Mouse (Mus musculus): ENCODE data around the gene Svep1. TPM values are rescaled to one million over a fixed set of nuclear protein-coding genes. Genes with fewer than 3 reads are reported as not detected.

The Svep1 gene
- polyA plus RNA-seq, 1 experiment: 0.19 TPM

GRCm38 (mm10) chr4:58183897-58184296, 22.8 kb downstream of the Svep1 start:
- Histone ChIP-seq H3K9me3 (replicated peaks; ENCODE audit: control insufficient read depth, insufficient read depth, low read length, poor library complexity, severe bottlenecking) (no peaks in the 10 kb centered on the region), H3K9ac (ENCODE audit: low read depth, poor library complexity, severe bottlenecking) (no peak overlapping the region), H3K36me3 (ENCODE audit: control insufficient read depth, insufficient read depth, low read length, poor library complexity, severe bottlenecking) (no peaks in the 10 kb centered on the region), H3K27ac (ENCODE audit: insufficient read depth, low read length) (no peak overlapping the region), H3K4me1 (ENCODE audit: control insufficient read depth, insufficient read depth, low read length) (no peaks in the 10 kb centered on the region), H3K27me3 (ENCODE audit: control insufficient read depth, insufficient read depth, low read length, poor library complexity, severe bottlenecking) (no peaks in the 10 kb centered on the region), H3K4me3 (ENCODE audit: low read depth, low read length) (no peak overlapping the region)
- TF ChIP-seq CTCF (IDR thresholded peaks at IDR 0.05; ENCODE audit: low read depth, low read length): no peak
- no peak for TF ChIP-seq EP300 (IDR thresholded peaks at IDR 0.05; ENCODE audit: insufficient read depth, low read depth, low read length)
- TF ChIP-seq POLR2A (IDR thresholded peaks at IDR 0.05; ENCODE audit: insufficient read depth, low read length): no peak

GRCm38 (mm10) chr4:58178489-58178888, 28.2 kb downstream of the Svep1 start:
- TF ChIP-seq CTCF (IDR thresholded peaks at IDR 0.05; ENCODE audit: low read depth, low read length) (no peak), EP300 (IDR thresholded peaks at IDR 0.05; ENCODE audit: insufficient read depth, low read depth, low read length) (no peak), POLR2A (IDR thresholded peaks at IDR 0.05; ENCODE audit: insufficient read depth, low read length) (no peak)
- H3K9ac ChIP-seq (ENCODE audit: low read depth, poor library complexity, severe bottlenecking): no peak overlapping the region
- H3K27ac ChIP-seq (ENCODE audit: insufficient read depth, low read length): no peak overlapping the region
- no peaks in the 10 kb centered on the region for H3K9me3 ChIP-seq (replicated peaks; ENCODE audit: control insufficient read depth, insufficient read depth, low read length, poor library complexity, severe bottlenecking)
- H3K36me3 ChIP-seq (ENCODE audit: control insufficient read depth, insufficient read depth, low read length, poor library complexity, severe bottlenecking): no peaks in the 10 kb centered on the region
- no peaks in the 10 kb centered on the region for H3K4me1 ChIP-seq (ENCODE audit: control insufficient read depth, insufficient read depth, low read length)
- H3K27me3 ChIP-seq (ENCODE audit: control insufficient read depth, insufficient read depth, low read length, poor library complexity, severe bottlenecking): no peaks in the 10 kb centered on the region; the same call in 1 of the 2 replicates
- H3K4me3 ChIP-seq (ENCODE audit: low read depth, low read length): no peak overlapping the region

DNA sequence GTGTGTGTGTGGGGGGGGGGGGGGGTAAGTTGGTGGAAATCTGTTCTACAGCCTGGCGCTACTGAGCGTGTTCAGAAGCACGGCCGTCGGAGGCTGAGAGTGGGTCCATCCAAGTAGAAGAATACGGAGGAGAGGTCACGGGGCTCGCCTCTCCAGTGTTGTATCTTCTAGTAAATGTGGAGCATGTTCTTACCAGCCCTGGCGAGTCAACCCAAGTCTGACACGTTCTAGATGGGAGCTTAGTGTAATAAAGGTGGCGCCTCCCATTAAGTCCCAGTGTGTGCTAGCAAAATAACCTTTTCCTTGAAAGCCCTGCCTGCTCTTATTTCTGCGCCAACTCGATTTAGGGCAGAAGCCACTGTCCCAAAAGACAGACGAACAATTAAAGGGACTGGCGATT, 29.4 kb downstream of the Svep1 start:
- Histone ChIP-seq H3K4me1 (ENCODE audit: control insufficient read depth, insufficient read depth, low read length) (no peaks in the 10 kb centered on the region), H3K9me3 (replicated peaks; ENCODE audit: control insufficient read depth, insufficient read depth, low read length, poor library complexity, severe bottlenecking) (no peaks in the 10 kb centered on the region), H3K9ac (ENCODE audit: low read depth, poor library complexity, severe bottlenecking) (no peak overlapping the region), H3K36me3 (ENCODE audit: control insufficient read depth, insufficient read depth, low read length, poor library complexity, severe bottlenecking) (no peaks in the 10 kb centered on the region), H3K4me3 (ENCODE audit: low read depth, low read length) (no peak overlapping the region), H3K27ac (ENCODE audit: insufficient read depth, low read length) (no peak overlapping the region), H3K27me3 (ENCODE audit: control insufficient read depth, insufficient read depth, low read length, poor library complexity, severe bottlenecking) (no peaks in the 10 kb centered on the region; the same call in 1 of the 2 replicates)
- TF ChIP-seq CTCF (IDR thresholded peaks at IDR 0.05; ENCODE audit: low read depth, low read length) (no peak), EP300 (IDR thresholded peaks at IDR 0.05; ENCODE audit: insufficient read depth, low read depth, low read length) (no peak), POLR2A (IDR thresholded peaks at IDR 0.05; ENCODE audit: insufficient read depth, low read length) (no peak)

GRCm38 (mm10) chr4:58174435-58174987, 32.1 kb downstream of the Svep1 start:
- Histone ChIP-seq H3K4me1 (ENCODE audit: control insufficient read depth, insufficient read depth, low read length) (no peaks in the 10 kb centered on the region), H3K27ac (ENCODE audit: insufficient read depth, low read length) (no peak overlapping the region), H3K36me3 (ENCODE audit: control insufficient read depth, insufficient read depth, low read length, poor library complexity, severe bottlenecking) (no peaks in the 10 kb centered on the region), H3K9me3 (replicated peaks; ENCODE audit: control insufficient read depth, insufficient read depth, low read length, poor library complexity, severe bottlenecking) (no peaks in the 10 kb centered on the region), H3K9ac (ENCODE audit: low read depth, poor library complexity, severe bottlenecking) (no peak overlapping the region), H3K4me3 (ENCODE audit: low read depth, low read length) (no peak overlapping the region), H3K27me3 (ENCODE audit: control insufficient read depth, insufficient read depth, low read length, poor library complexity, severe bottlenecking) (no peaks in the 10 kb centered on the region; the same call in 1 of the 2 replicates)
- TF ChIP-seq EP300 (IDR thresholded peaks at IDR 0.05; ENCODE audit: insufficient read depth, low read depth, low read length): no peak
- no peak for TF ChIP-seq CTCF (IDR thresholded peaks at IDR 0.05; ENCODE audit: low read depth, low read length)
- no peak for TF ChIP-seq POLR2A (IDR thresholded peaks at IDR 0.05; ENCODE audit: insufficient read depth, low read length)

- no peak overlapping the region for H3K4me3 ChIP-seq (ENCODE audit: low read depth, low read length)
- H3K27me3 ChIP-seq (ENCODE audit: control insufficient read depth, insufficient read depth, low read length, poor library complexity, severe bottlenecking): no peaks in the 10 kb centered on the region; the same call in 1 of the 2 replicates
- H3K9me3 ChIP-seq (replicated peaks; ENCODE audit: control insufficient read depth, insufficient read depth, low read length, poor library complexity, severe bottlenecking): no peaks in the 10 kb centered on the region
- no peaks in the 10 kb centered on the region for H3K36me3 ChIP-seq (ENCODE audit: control insufficient read depth, insufficient read depth, low read length, poor library complexity, severe bottlenecking)
- TF ChIP-seq EP300 (IDR thresholded peaks at IDR 0.05; ENCODE audit: insufficient read depth, low read depth, low read length) (no peak), POLR2A (IDR thresholded peaks at IDR 0.05; ENCODE audit: insufficient read depth, low read length) (no peak), CTCF (IDR thresholded peaks at IDR 0.05; ENCODE audit: low read depth, low read length) (no peak)
- no peaks in the 10 kb centered on the region for H3K4me1 ChIP-seq (ENCODE audit: control insufficient read depth, insufficient read depth, low read length)
- no peak overlapping the region for H3K9ac ChIP-seq (ENCODE audit: low read depth, poor library complexity, severe bottlenecking)
- H3K27ac ChIP-seq (ENCODE audit: insufficient read depth, low read length): no peak overlapping the region
Observed at GRCm38 (mm10) chr4:58173401-58173800, 33.3 kb downstream of the Svep1 start.

DNA sequence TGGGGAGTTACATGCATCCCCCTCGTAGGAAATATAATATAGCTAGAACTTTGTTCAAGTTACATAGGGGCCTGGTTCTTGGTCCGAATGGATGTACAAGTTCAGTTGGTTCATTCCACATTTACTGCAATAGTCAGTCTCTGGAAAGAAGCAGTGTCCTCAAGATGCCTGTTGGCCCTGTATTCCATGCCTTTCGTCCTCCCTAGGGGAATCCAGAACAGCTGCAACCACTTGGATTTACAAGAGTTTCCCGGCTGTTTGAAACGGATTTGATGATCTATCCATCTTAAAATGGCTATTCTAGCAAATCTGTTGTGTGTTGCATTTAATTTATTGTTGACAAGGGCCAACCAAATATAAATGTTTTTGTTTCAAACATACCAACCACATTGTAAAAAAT, 36.2 kb downstream of the Svep1 start:
- H3K9me3 ChIP-seq (replicated peaks; ENCODE audit: control insufficient read depth, insufficient read depth, low read length, poor library complexity, severe bottlenecking): no peaks in the 10 kb centered on the region

More for the DNA sequence above, 36.2 kb downstream of the Svep1 start:
- Histone ChIP-seq H3K36me3 (ENCODE audit: control insufficient read depth, insufficient read depth, low read length, poor library complexity, severe bottlenecking) (no peaks in the 10 kb centered on the region), H3K27ac (ENCODE audit: insufficient read depth, low read length) (no peak overlapping the region), H3K4me3 (ENCODE audit: low read depth, low read length) (no peak overlapping the region), H3K4me1 (ENCODE audit: control insufficient read depth, insufficient read depth, low read length) (no peaks in the 10 kb centered on the region), H3K27me3 (ENCODE audit: control insufficient read depth, insufficient read depth, low read length, poor library complexity, severe bottlenecking) (no peaks in the 10 kb centered on the region), H3K9ac (ENCODE audit: low read depth, poor library complexity, severe bottlenecking) (no peak overlapping the region)
- TF ChIP-seq EP300 (IDR thresholded peaks at IDR 0.05; ENCODE audit: insufficient read depth, low read depth, low read length) (no peak), CTCF (IDR thresholded peaks at IDR 0.05; ENCODE audit: low read depth, low read length) (no peak), POLR2A (IDR thresholded peaks at IDR 0.05; ENCODE audit: insufficient read depth, low read length) (no peak)

Measured in ES-Bruce4 (cell line).